Mouse (Mus musculus): ENCODE results near the gene Med12.

GRCm38 (mm10) chrX:101245011-101245410 lies 28.8 kb upstream of the Med12 start:
- TF ChIP-seq POLR2A (IDR thresholded peaks at IDR 0.05; ENCODE audit: control insufficient read depth, extremely low read depth, insufficient read depth, low read length, poor library complexity): no peak
- TF ChIP-seq CTCF (IDR thresholded peaks at IDR 0.05; ENCODE audit: borderline replicate concordance, control insufficient read depth, extremely low read depth, insufficient read depth, low read length, poor library complexity): no peak

Measured in thymus, adult 2 months (tissue).